Mouse (Mus musculus): ENCODE results near the gene Cacnb1.
A peak's percentile ranks its signal among the peaks of the same experiment; 100 is the strongest.

The Cacnb1 gene

GRCm38 (mm10) chr11:98022555-98023371 is at the start of gene Cacnb1:
TSS of gene Cacnb1 (minus strand) at chr11:98023034.
- no peak for DNase-seq (ENCODE audit: low spot score)

- DNase-seq (ENCODE audit: low spot score) = no peak
Measured at GRCm38 (mm10) chr11:98067255-98067654, 44.4 kb upstream of the Cacnb1 start.

- DNase-seq (ENCODE audit: low spot score) = no peak
Measured at GRCm38 (mm10) chr11:98066201-98066600, 43.4 kb upstream of the Cacnb1 start.

- DNase-seq (ENCODE audit: low spot score) = no peak
Measured at GRCm38 (mm10) chr11:98061904-98062562, 39.2 kb upstream of the Cacnb1 start.

- no peak for DNase-seq (ENCODE audit: low spot score)
Measured at GRCm38 (mm10) chr11:98061441-98061840, 38.6 kb upstream of the Cacnb1 start.

- no peak for DNase-seq (ENCODE audit: low spot score)
Measured at GRCm38 (mm10) chr11:98060104-98060692, 37.4 kb upstream of the Cacnb1 start.

- no peak for DNase-seq (ENCODE audit: low spot score)
Measured at GRCm38 (mm10) chr11:98059662-98060061, 36.8 kb upstream of the Cacnb1 start.

GRCm38 (mm10) chr11:98057998-98058397 is 35.2 kb upstream of the Cacnb1 start:
- no peak for DNase-seq (ENCODE audit: low spot score)

GRCm38 (mm10) chr11:98057466-98057865 is 34.6 kb upstream of the Cacnb1 start:
- no peak for DNase-seq (ENCODE audit: low spot score)

- no peak for DNase-seq (ENCODE audit: low spot score)
Measured at GRCm38 (mm10) chr11:98052989-98053834, 30.4 kb upstream of the Cacnb1 start, which contains the start of gene Stac2. TSS of gene Stac2 (minus strand) at chr11:98053462.

GRCm38 (mm10) chr11:98052129-98052988 is 29.5 kb upstream of the Cacnb1 start:
- DNase-seq (ENCODE audit: low spot score) = no peak

- no peak for DNase-seq (ENCODE audit: low spot score)
Measured at GRCm38 (mm10) chr11:98051611-98052128, 28.8 kb upstream of the Cacnb1 start.

GRCm38 (mm10) chr11:98050940-98051339 is 28.1 kb upstream of the Cacnb1 start:
- no peak for DNase-seq (ENCODE audit: low spot score)

- DNase-seq (ENCODE audit: low spot score) = no peak
Measured at GRCm38 (mm10) chr11:98050520-98050815, 27.6 kb upstream of the Cacnb1 start.

GRCm38 (mm10) chr11:98049672-98050519 is 27.1 kb upstream of the Cacnb1 start:
- no peak for DNase-seq (ENCODE audit: low spot score)

GRCm38 (mm10) chr11:98047745-98048144 is 24.9 kb upstream of the Cacnb1 start:
- peak; percentile 60 for DNase-seq (ENCODE audit: low spot score)

GRCm38 (mm10) chr11:98046466-98046865 is 23.6 kb upstream of the Cacnb1 start:
- DNase-seq (ENCODE audit: low spot score) = no peak

GRCm38 (mm10) chr11:98045596-98045995 is 22.8 kb upstream of the Cacnb1 start:
- DNase-seq (ENCODE audit: low spot score) = no peak

GRCm38 (mm10) chr11:98044074-98044473 is 21.2 kb upstream of the Cacnb1 start:
- DNase-seq (ENCODE audit: low spot score) = no peak

- DNase-seq (ENCODE audit: low spot score) = no peak
Measured at GRCm38 (mm10) chr11:98042741-98043140, 19.9 kb upstream of the Cacnb1 start.
